Mouse (Mus musculus): Measurements from ENCODE around the gene Arpc1b. TPM values are rescaled to one million over a fixed set of nuclear protein-coding genes. Genes with fewer than 3 reads are reported as not detected.

Arpc1b gene
- polyA plus RNA-seq, 1 experiment from 2014 or later: 161 TPM

Other genes with a start within 250 kb of the Arpc1b start
- 15.0 and 19.4 TPM in 2 replicates for gene Smurf1, start 148.4 kb upstream of the Arpc1b start, polyA plus RNA-seq (2016; fragmentation: Nextera tagmentation; extraction: Ambion mirVana)
- gene Gm4871, start 81.5 kb upstream of the Arpc1b start, polyA plus RNA-seq (2016; fragmentation: Nextera tagmentation; extraction: Ambion mirVana): not detected in 2 replicates
- not detected in 2 replicates for gene 1700018F24Rik, start 71.2 kb upstream of the Arpc1b start, polyA plus RNA-seq (2016; fragmentation: Nextera tagmentation; extraction: Ambion mirVana)
- gene Arpc1a, start 30.4 kb upstream of the Arpc1b start, polyA plus RNA-seq (2016; fragmentation: Nextera tagmentation; extraction: Ambion mirVana): 111 and 125 TPM in 2 replicates
- not detected in 2 replicates for gene Kpna7, start 30.2 kb upstream of the Arpc1b start, polyA plus RNA-seq (2016; fragmentation: Nextera tagmentation; extraction: Ambion mirVana)
- 133 and 154 TPM in 2 replicates for gene Pdap1, start 26.0 kb downstream of the Arpc1b start, polyA plus RNA-seq (2016; fragmentation: Nextera tagmentation; extraction: Ambion mirVana)
- 277 and 305 TPM in 2 replicates for gene Bud31, start 26.1 kb downstream of the Arpc1b start, polyA plus RNA-seq (2016; fragmentation: Nextera tagmentation; extraction: Ambion mirVana)
- 18.4 and 21.8 TPM in 2 replicates for gene Ptcd1, start 52.9 kb downstream of the Arpc1b start, polyA plus RNA-seq (2016; fragmentation: Nextera tagmentation; extraction: Ambion mirVana)
- 90.8 and 93.9 TPM in 2 replicates for gene Cpsf4, start 53.0 kb downstream of the Arpc1b start, polyA plus RNA-seq (2016; fragmentation: Nextera tagmentation; extraction: Ambion mirVana)
- gene Atp5j2, start 77.8 kb downstream of the Arpc1b start, polyA plus RNA-seq (2016; fragmentation: Nextera tagmentation; extraction: Ambion mirVana): 530 and 569 TPM in 2 replicates
- gene Zkscan14, start 87.7 kb downstream of the Arpc1b start, polyA plus RNA-seq (2016; fragmentation: Nextera tagmentation; extraction: Ambion mirVana): 6.6 and 7.3 TPM in 2 replicates
- 16.2 and 20.9 TPM in 2 replicates for gene Zkscan5, start 90.3 kb downstream of the Arpc1b start, polyA plus RNA-seq (2016; fragmentation: Nextera tagmentation; extraction: Ambion mirVana)
- gene Zfp655, start 117.5 kb downstream of the Arpc1b start, polyA plus RNA-seq (2016; fragmentation: Nextera tagmentation; extraction: Ambion mirVana): 26.0 and 31.2 TPM in 2 replicates
- 0.43 and 0.67 TPM in 2 replicates for gene Zscan25, start 166.3 kb downstream of the Arpc1b start, polyA plus RNA-seq (2016; fragmentation: Nextera tagmentation; extraction: Ambion mirVana)
- gene Cyp3a57, start 231.1 kb downstream of the Arpc1b start, polyA plus RNA-seq (2016; fragmentation: Nextera tagmentation; extraction: Ambion mirVana): not detected in 2 replicates

Data from limb, embryonic 10.5 days (tissue).